Comparison of ENCODE assay signal across 10 mouse cellular contexts in genomic region chr4:95137413-95138143, GRCm38 (mm10).
DNase-seq lines count a peak whose midpoint lies in the region; ATAC-seq and TF ChIP-seq lines count a peak whose summit lies in the region.
"Had no signal": no experiment of that assay in that cellular context is flagged by ENCODE, and none has a peak within 500 bp of the region (broad histone marks: within the 10 kb centered on the region; RNA-seq: fewer than 3 reads in every experiment).

No protein-coding gene starts in this region.

- H3K4me2 ChIP-seq in limb, embryonic 14.5 days (replicated peaks; ENCODE audit: low read depth, low read length, severe bottlenecking), result no peak overlapping the region

- no peaks in the 10 kb centered on the region for H3K9me3 ChIP-seq in limb, embryonic 14.5 days (ENCODE audit: control insufficient read depth, low read length)
- H3K9me3 ChIP-seq: megakaryocyte, embryonic 14.5 days had no signal

- H3K27me3 ChIP-seq in limb, embryonic 14.5 days (ENCODE audit: control insufficient read depth, insufficient read depth, low read length), result no peaks in the 10 kb centered on the region
- H3K27me3 ChIP-seq: megakaryocyte, embryonic 14.5 days had no signal

- TF ChIP-seq POLR2A in limb, embryonic 14.5 days (IDR thresholded peaks at IDR 0.05; ENCODE audit: borderline replicate concordance, extremely low read depth, insufficient read depth, insufficient read length), result no peak

- WGBS in limb, embryonic 14.5 days, result 65% methylated on average over 12 of the region's 12 CpGs

- peaks cover 37% of the 10 kb centered on the region for H3K4me1 ChIP-seq in limb, embryonic 14.5 days (ENCODE audit: control insufficient read depth, insufficient read depth, low read length)

- H3K27ac ChIP-seq in limb, embryonic 14.5 days (replicated peaks; ENCODE audit: low read depth, low read length), result peak overlapping the region; percentile 76

- DNase-seq in frontal cortex, postnatal 14 days (ENCODE audit: low spot score in 2 of 2), result no peak
- DNase-seq in right cerebral cortex, postnatal 4 days, result peak; percentile 9
- no peak for DNase-seq in right cerebral cortex, postnatal 36 days (ENCODE audit: low spot score in 2 of 2)
- DNase-seq in limb, embryonic 14.5 days (ENCODE audit: low spot score), result no peak
- no peak for DNase-seq in kidney, postnatal 36 days
- DNase-seq in T-cell, adult 2 months (ENCODE audit: low spot score), result no peak
- DNase-seq: kidney, adult 9 months had no signal

- H3K36me3 ChIP-seq in limb, embryonic 14.5 days (ENCODE audit: control insufficient read depth, insufficient read depth, low read length), result no peaks in the 10 kb centered on the region

- peak; percentile 90 for ATAC-seq in frontal cortex, adult (ENCODE audit: low TSS enrichment)
- peak; percentile 64; the same call in 1 of the 2 replicates for ATAC-seq in limb, embryonic 14.5 days (ENCODE audit: low FRiP score, low read depth)
- ATAC-seq in monocyte, adult 5-6 weeks (replicated peaks; ENCODE audit: insufficient number of reproducible peaks, low FRiP score, low TSS enrichment, poor library complexity, severe bottlenecking), result no peak

- no peak overlapping the region for H3K4me3 ChIP-seq in limb, embryonic 14.5 days (replicated peaks; ENCODE audit: low read length)
- H3K4me3 ChIP-seq: megakaryocyte, embryonic 14.5 days had no signal

- no peak overlapping the region for H3K9ac ChIP-seq in limb, embryonic 14.5 days (ENCODE audit: low read depth, low read length, severe bottlenecking)
